Mouse (Mus musculus) intestine, embryonic 16.5 days (tissue): Measurements from ENCODE around the gene Mob3b. TPM values are rescaled to one million over a fixed set of nuclear protein-coding genes. Genes with fewer than 3 reads are reported as not detected.

Experiments used
- ATAC-seq: fragments of 200-750 bp; cut with Nextera tagmentation; 2 replicates; pipeline ENCODE4 v1.8.0; 2017; ENCODE audit warnings: moderate TSS enrichment, moderate library complexity
- H3K27ac ChIP-seq: fragments of 300-500 bp; sonication (generic); 2 replicates; pipeline ENCODE4 v1.5.1; 2014; ENCODE audit warnings: mild to moderate bottlenecking, low read length
- H3K27me3 ChIP-seq: fragments of 300-500 bp; sonication (generic); replicated peaks from 2 replicates; pipeline ENCODE4 v1.6.1; 2014; ENCODE audit warnings: low read length, control low read depth, mixed read lengths; ENCODE audit not compliant: control insufficient read depth, insufficient read depth
- H3K36me3 ChIP-seq: fragments of 300-500 bp; sonication (generic); 2 replicates; pipeline ENCODE4 v1.6.1; 2014; ENCODE audit warnings: low read length, control low read depth; ENCODE audit not compliant: control insufficient read depth, insufficient read depth
- H3K4me1 ChIP-seq: fragments of 300-500 bp; sonication (generic); 2 replicates; pipeline ENCODE4 v1.6.1; 2014; ENCODE audit warnings: low read length, control low read depth, mixed read lengths; ENCODE audit not compliant: control insufficient read depth, insufficient read depth
- H3K4me2 ChIP-seq: fragments of 300-500 bp; sonication (generic); 2 replicates; pipeline ENCODE4 v1.6.1; 2014; ENCODE audit warnings: low read depth, low read length, control low read depth
- H3K4me3 ChIP-seq: fragments of 300-500 bp; sonication (generic); 2 replicates; pipeline ENCODE4 v1.5.1; 2014; ENCODE audit warnings: mild to moderate bottlenecking, low read length
- H3K9ac ChIP-seq: fragments of 300-500 bp; sonication (generic); 2 replicates; pipeline ENCODE4 v1.6.1; 2014; ENCODE audit warnings: low read depth, low read length
- H3K9me3 ChIP-seq: fragments of 300-500 bp; sonication (generic); 2 replicates; pipeline ENCODE4 v1.6.1; 2016; ENCODE audit warnings: low read length, control low read depth; ENCODE audit not compliant: control insufficient read depth
- WGBS: fragments of 180-500 bp; shearing (Covaris S2); extraction: QIAGEN DNeasy Blood & Tissue Kit; methylation state at CpG from one replicate; pipeline ENCODE4 v1.1.7; 2014; 5-methylcytosine and 5-hydroxymethylcytosine counted together
- polyA plus RNA-seq: library from polyadenylated mRNA; unstranded; fragments of >200 nt; fragmentation: Nextera tagmentation; extraction: Ambion mirVana; gene quantifications from 2 replicates; pipeline ENCODE4 v1.2.1, GENCODE M21; 2015

Gene Mob3b
- polyA plus RNA-seq, 1 experiment from 2014 or later: 27.5 TPM

GRCm38 (mm10) chr4:35089321-35090316 is 67.7 kb downstream of the Mob3b start:
- Histone ChIP-seq H3K4me2 (no peak overlapping the region), H3K9me3 (no peaks in the 10 kb centered on the region), H3K4me1 (peaks cover 24% of the 10 kb centered on the region), H3K9ac (no peak overlapping the region), H3K27ac (no peak overlapping the region), H3K27me3 (no peaks in the 10 kb centered on the region), H3K4me3 (no peak overlapping the region), H3K36me3 (no peaks in the 10 kb centered on the region)
- ATAC-seq: no peak
- WGBS: 65% methylated on average over 14 of the region's 14 CpGs

GRCm38 (mm10) chr4:35086067-35086700 is 71.1 kb downstream of the Mob3b start:
- no peaks in the 10 kb centered on the region for H3K36me3 ChIP-seq
- 57% methylated on average over 7 of the region's 7 CpGs for WGBS
- H3K4me2 ChIP-seq: 0 out of 2 replicates have a peak overlapping the region, but pooled peaks have one; percentile 15
- no peaks in the 10 kb centered on the region for H3K27me3 ChIP-seq
- ATAC-seq: peak; percentile 83
- peaks cover 21% of the 10 kb centered on the region for H3K4me1 ChIP-seq
- no peak overlapping the region for H3K9ac ChIP-seq
- H3K4me3 ChIP-seq: no peak overlapping the region
- peak overlapping the region; percentile 71 for H3K27ac ChIP-seq
- no peaks in the 10 kb centered on the region for H3K9me3 ChIP-seq

GRCm38 (mm10) chr4:35084060-35084459 is 73.2 kb downstream of the Mob3b start:
- no peak overlapping the region for H3K4me2 ChIP-seq
- no peak overlapping the region for H3K9ac ChIP-seq
- H3K4me1 ChIP-seq: peaks cover 13% of the 10 kb centered on the region
- WGBS: 87% methylated on average over 8 of the region's 8 CpGs
- no peak overlapping the region for H3K27ac ChIP-seq
- H3K36me3 ChIP-seq: no peaks in the 10 kb centered on the region
- no peaks in the 10 kb centered on the region for H3K9me3 ChIP-seq
- ATAC-seq: no peak
- no peaks in the 10 kb centered on the region for H3K27me3 ChIP-seq
- H3K4me3 ChIP-seq: no peak overlapping the region

- Histone ChIP-seq H3K27me3 (no peaks in the 10 kb centered on the region), H3K9ac (0 out of 2 replicates have a peak overlapping the region, but pooled peaks have one; percentile 6), H3K27ac (no peak overlapping the region), H3K9me3 (no peaks in the 10 kb centered on the region), H3K36me3 (no peaks in the 10 kb centered on the region), H3K4me3 (no peak overlapping the region), H3K4me1 (peaks cover 13% of the 10 kb centered on the region), H3K4me2 (no peak overlapping the region)
- 72% methylated on average over 10 of the region's 10 CpGs for WGBS
- no peak for ATAC-seq
These were observed 74.7 kb downstream of the Mob3b start for GRCm38 (mm10) chr4:35082476-35083114.

GRCm38 (mm10) chr4:35080285-35080684 is 77.0 kb downstream of the Mob3b start:
- H3K4me3 ChIP-seq: no peak overlapping the region
- WGBS: 88% methylated on average over 6 of the region's 6 CpGs
- no peak overlapping the region for H3K4me2 ChIP-seq
- H3K27me3 ChIP-seq: no peaks in the 10 kb centered on the region
- no peak for ATAC-seq
- no peaks in the 10 kb centered on the region for H3K4me1 ChIP-seq
- no peaks in the 10 kb centered on the region for H3K36me3 ChIP-seq
- no peaks in the 10 kb centered on the region for H3K9me3 ChIP-seq
- H3K9ac ChIP-seq: no peak overlapping the region
- no peak overlapping the region for H3K27ac ChIP-seq

GRCm38 (mm10) chr4:35068739-35069138 is 88.5 kb downstream of the Mob3b start:
- no peak overlapping the region for H3K4me3 ChIP-seq
- WGBS: 55% methylated on average over 4 of the region's 4 CpGs
- no peaks in the 10 kb centered on the region for H3K27me3 ChIP-seq
- no peak overlapping the region for H3K9ac ChIP-seq
- 0 out of 2 replicates have a peak overlapping the region, but pooled peaks have one; percentile 26 for H3K27ac ChIP-seq
- no peak overlapping the region for H3K4me2 ChIP-seq
- no peaks in the 10 kb centered on the region for H3K9me3 ChIP-seq
- peaks cover 12% of the 10 kb centered on the region for H3K4me1 ChIP-seq
- ATAC-seq: no peak
- H3K36me3 ChIP-seq: no peaks in the 10 kb centered on the region

GRCm38 (mm10) chr4:35066163-35066562 is 91.1 kb downstream of the Mob3b start:
- Histone ChIP-seq H3K4me3 (no peak overlapping the region), H3K9ac (no peak overlapping the region), H3K27me3 (no peaks in the 10 kb centered on the region), H3K4me1 (peaks cover 18% of the 10 kb centered on the region), H3K4me2 (no peak overlapping the region), H3K9me3 (no peaks in the 10 kb centered on the region), H3K36me3 (no peaks in the 10 kb centered on the region), H3K27ac (no peak overlapping the region)
- no peak for ATAC-seq
- 69% methylated on average over 4 of the region's 4 CpGs for WGBS

- ATAC-seq: peak; percentile 64
- H3K4me2 ChIP-seq: no peak overlapping the region
These were observed 92.0 kb downstream of the Mob3b start for GRCm38 (mm10) chr4:35065075-35065838.

More at GRCm38 (mm10) chr4:35065075-35065838, 92.0 kb downstream of the Mob3b start:
- Histone ChIP-seq H3K9ac (no peak overlapping the region), H3K27ac (0 out of 2 replicates have a peak overlapping the region, but pooled peaks have one; percentile 23), H3K9me3 (no peaks in the 10 kb centered on the region), H3K4me1 (peaks cover 20% of the 10 kb centered on the region), H3K27me3 (no peaks in the 10 kb centered on the region), H3K36me3 (no peaks in the 10 kb centered on the region), H3K4me3 (no peak overlapping the region)
- 38% methylated on average over 15 of the region's 15 CpGs for WGBS
